Mouse (Mus musculus) layer of hippocampus, adult 9-11 months (tissue): ENCODE measurements around the gene C130074G19Rik.

Experiments used
- DNase-seq: peaks from one replicate; pipeline ENCODE4 v3.0.0; 2022

Gene C130074G19Rik

DNA sequence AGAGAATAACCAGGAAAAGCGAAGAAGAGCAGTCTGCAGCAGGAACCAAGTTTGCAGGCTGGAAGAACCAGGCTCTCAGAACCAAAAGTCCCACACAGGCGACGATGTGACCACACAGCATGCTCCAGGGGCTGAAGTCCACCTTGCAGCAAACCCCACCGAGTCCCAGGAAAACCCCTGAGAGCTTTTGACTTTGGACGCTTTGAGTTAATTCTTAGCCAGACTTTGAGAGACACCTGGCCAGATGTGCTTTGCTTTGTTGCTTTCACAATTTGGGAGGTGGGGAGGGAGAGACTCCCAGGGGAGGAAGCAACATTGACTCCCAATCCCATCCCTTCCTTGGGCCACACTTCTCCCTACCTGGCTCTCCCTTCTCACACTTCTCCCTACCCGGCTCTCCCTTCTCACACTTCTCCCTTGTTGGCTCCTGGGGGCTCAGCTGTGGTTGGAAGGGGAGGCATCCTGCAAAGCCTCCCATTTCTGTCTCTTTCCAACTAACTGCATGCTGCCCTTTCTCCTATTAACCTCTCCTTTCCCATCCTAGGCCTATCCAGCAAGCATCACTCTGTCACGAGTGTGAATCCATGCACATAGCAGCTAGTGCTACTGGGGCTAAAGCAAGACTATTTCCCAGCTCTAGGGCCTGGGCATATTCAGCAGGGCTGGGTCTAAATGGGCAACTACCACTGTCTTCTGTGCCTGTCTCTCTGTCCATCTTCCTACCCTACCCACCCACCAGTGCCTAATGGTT lies 10.8 kb downstream of the C130074G19Rik start:
- no peak for DNase-seq

- no peak for DNase-seq
Observed at GRCm38 (mm10) chr1:184871506-184871905, 11.5 kb downstream of the C130074G19Rik start.

- DNase-seq: no peak
Observed at GRCm38 (mm10) chr1:184870646-184871385, 12.2 kb downstream of the C130074G19Rik start.

- no peak for DNase-seq
Observed at GRCm38 (mm10) chr1:184869939-184870565, 13.0 kb downstream of the C130074G19Rik start.

- DNase-seq: no peak
Observed at GRCm38 (mm10) chr1:184867640-184868120, 15.3 kb downstream of the C130074G19Rik start.

- no peak for DNase-seq
Observed at GRCm38 (mm10) chr1:184864381-184864801, 18.6 kb downstream of the C130074G19Rik start.

DNA sequence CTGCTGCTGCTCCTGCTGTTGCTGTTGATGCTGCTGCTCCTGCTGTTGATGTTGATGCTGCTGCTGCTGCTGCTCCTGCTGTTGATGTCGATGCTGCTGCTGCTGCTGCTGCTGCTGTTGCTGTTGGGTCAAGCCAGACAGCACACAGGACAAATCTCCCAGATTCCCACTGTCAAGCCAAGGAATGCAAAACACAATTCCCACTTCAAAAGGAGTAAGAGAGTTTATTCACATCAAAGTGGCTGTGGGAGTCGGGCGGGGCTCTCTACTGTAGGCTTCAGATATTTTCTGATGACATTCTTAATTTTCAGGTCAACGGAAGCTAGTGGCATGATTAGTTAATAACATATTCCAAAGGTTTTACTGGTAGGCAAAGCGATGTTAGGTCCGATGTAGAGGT lies 20.4 kb downstream of the C130074G19Rik start:
- DNase-seq: no peak

DNA sequence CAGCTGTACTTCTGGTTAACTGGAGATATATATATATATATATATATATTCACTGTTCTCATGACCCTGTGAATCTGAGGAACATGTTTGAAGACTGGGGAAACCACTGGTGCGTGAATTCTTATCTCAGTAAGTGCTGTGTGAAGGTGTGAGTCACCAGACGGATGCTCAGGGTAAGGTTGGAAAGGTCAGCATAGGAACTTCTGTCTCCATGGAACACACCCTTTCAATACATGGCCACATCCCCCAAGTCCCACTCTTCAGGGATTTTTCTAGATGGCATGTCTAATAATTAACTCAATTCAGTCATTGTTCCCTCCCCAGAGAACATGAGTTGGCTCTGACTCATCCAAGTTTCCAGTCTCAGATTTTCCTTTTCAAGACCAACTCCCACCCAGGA lies 21.5 kb downstream of the C130074G19Rik start:
- no peak for DNase-seq

GRCm38 (mm10) chr1:184860276-184860675 lies 22.7 kb downstream of the C130074G19Rik start:
- no peak for DNase-seq

DNA sequence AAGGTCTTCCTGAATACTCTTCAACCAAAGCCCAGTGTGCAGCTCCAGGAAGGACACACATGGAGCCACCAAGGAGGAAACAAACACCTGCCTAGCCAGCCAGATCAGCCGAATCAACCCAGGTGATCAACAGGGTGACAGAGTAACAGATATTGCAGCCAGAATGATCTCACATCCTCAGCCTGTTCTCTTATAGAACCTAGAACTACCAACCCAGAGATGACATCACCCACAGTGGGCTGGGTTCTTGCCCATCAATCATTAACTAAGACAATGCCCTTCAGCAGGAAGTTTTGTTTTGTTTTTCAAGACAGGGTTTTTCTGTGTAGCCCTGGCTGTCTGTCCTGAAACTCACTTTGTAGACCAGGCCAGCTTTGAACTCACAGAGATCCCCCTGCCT lies 24.8 kb downstream of the C130074G19Rik start:
- DNase-seq: no peak

DNA sequence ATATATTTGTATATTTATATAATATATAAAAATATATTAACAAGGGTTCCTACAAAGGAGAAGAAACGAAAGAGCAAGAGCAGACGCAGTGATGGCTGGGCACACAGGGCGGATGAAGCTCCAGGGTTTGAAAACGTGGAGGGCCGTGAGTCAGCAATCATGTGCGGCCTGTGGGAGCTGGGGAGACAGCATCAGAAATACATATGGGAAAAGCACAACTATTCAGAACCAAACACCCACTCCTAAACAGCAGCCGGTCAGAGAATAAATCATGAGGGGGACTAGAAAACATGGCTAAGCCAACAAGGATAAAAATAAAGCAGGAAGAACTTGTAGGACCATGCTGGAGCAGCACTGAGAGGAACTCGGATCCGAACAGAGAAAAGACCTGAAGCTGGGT lies 25.8 kb downstream of the C130074G19Rik start:
- peak; percentile 27 for DNase-seq

- no peak for DNase-seq
Observed at GRCm38 (mm10) chr1:184853922-184854321, 29.1 kb downstream of the C130074G19Rik start.

GRCm38 (mm10) chr1:184853339-184853738 lies 29.7 kb downstream of the C130074G19Rik start:
- DNase-seq: peak; percentile 42

- DNase-seq: peak; percentile 85
Observed at GRCm38 (mm10) chr1:184851741-184852618, 31.0 kb downstream of the C130074G19Rik start.

GRCm38 (mm10) chr1:184851166-184851565 lies 31.9 kb downstream of the C130074G19Rik start:
- DNase-seq: no peak

DNA sequence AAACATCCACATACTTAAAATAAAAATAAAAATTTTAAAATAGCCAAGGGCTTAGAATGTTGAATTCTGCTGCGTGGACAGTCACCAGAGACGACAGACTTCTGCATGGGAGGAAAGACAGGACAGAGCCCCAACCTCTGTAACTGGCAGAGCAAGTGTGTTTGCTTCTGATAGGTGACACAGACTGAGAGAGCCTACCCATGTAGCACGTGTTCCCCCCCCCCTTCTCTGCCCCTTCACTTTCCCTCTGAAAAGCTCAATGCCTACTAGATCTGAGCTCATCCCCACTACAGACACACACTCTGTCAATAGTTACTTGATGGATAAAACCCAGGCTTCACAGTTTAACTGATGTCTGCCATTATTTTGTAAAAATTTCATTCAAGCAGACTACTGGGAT lies 36.0 kb downstream of the C130074G19Rik start:
- no peak for DNase-seq

GRCm38 (mm10) chr1:184846092-184846750 lies 36.8 kb downstream of the C130074G19Rik start, which contains the start of gene Marc2:
Gene Marc2 (minus strand): TSS chr1:184846451.
- no peak for DNase-seq

- peak; percentile 88 for DNase-seq
Observed at GRCm38 (mm10) chr1:184845111-184846071, 37.6 kb downstream of the C130074G19Rik start.

DNA sequence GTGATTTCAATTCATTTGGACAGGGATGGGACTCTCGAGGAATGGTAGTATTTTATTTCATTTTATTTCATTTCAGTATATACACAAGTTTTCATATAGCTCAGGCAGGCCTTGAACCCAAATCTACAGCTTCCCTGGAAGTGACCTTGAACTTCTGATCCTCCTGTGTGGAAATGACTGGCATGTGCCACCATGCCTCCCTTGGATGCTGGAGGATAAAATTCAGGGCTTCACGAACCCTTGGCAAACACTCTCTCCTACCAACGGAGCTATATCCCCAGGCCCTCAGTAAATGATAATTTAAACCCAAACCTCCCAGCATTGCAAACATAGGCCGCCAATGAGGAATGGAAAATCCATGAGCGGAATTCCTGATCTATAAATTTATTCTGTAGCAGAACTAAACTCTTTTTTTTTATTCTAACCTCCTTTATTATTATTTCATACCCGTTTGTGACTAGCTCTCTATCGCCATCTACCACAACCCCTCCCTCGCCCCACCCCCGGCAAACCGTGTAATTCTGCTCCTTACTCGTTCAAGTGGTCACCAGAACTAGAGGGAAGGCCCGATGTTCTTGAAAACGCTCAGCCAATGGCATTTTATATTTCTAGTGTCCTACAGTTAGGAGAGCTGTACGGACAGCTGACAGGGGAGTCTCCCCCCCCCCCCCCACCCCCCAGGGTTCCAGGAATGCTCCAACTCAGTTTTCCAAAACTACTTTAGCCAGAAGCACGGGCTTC lies 38.5 kb downstream of the C130074G19Rik start:
- DNase-seq: no peak

DNA sequence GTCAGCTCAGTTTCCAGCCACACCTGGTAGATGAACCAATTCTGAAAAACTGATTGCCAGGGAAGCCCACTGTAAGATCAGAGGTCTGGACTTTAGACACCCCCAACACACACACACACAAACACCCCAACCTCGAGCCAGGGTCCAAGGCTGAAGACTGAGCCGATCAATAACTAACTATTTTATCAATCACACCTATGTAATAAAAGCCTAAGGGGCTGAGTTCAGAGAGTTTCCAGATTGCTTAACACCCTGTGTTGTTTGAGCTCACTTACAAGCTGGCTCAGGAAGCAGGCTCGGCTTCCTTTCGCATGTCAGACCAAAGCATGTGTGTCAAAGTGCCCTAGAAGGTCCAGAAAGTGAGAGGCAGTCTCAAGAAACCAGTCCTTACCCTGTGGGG lies 45.4 kb downstream of the C130074G19Rik start:
- no peak for DNase-seq
